Mouse (Mus musculus): ENCODE data around the gene Klk1b4. TPM values are rescaled to one million over a fixed set of nuclear protein-coding genes. Genes with fewer than 3 reads are reported as not detected.

The Klk1b4 gene
- polyA plus RNA-seq, 1 experiment from 2014 or later = 0.18 TPM

DNA sequence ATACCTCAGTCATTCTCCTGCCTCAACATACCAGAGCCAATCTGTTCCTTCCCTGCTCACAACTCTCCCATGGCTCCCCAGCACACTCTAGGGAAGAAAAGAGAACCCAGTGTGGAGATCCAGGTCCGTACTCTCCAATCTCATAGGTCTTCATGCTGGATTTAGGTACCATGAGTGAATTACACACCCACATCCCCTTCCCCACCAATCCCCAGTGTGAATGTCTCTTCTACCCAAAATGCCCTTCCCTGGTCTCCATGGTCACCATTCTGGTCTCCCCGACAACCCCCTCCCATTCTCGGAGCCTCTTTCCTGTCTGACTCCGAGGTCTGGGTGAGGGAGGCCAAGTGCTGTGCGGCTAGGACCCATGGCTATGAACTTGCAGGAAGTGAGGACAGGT, 53.9 kb downstream of the Klk1b4 start, which contains the start of gene Gm15517:
Gm15517 (plus strand) TSS at position 301 of the 400 bp plus-strand sequence.
- Histone ChIP-seq H3K9ac (ENCODE audit: low read depth, low read length) (no peak within 1 kb of the TSS), H3K27ac (no peak within 1 kb of the TSS), H3K4me2 (ENCODE audit: low read length) (no peak within 1 kb of the TSS), H3K27me3 (ENCODE audit: insufficient read depth, low read length) (no peaks in the 10 kb centered on the region; the same call in 1 of the 2 replicates), H3K4me1 (replicated peaks; ENCODE audit: insufficient read depth, low read length) (no peaks in the 10 kb centered on the region), H3K9me3 (replicated peaks; ENCODE audit: low read length) (no peaks in the 10 kb centered on the region), H3K4me3 (replicated peaks; ENCODE audit: low read depth, low read length) (no peak within 1 kb of the TSS), H3K36me3 (ENCODE audit: insufficient read depth, low read length) (no peaks in the 10 kb centered on the region)
- TF ChIP-seq CTCF (IDR thresholded peaks at IDR 0.05; ENCODE audit: low read depth) = no peak
- DNase-seq (ENCODE audit: low spot score) = no peak
- 50% methylated on average over 5 of the region's 5 CpGs for WGBS
- ATAC-seq (replicated peaks; ENCODE audit: low FRiP score, low read depth) = no peak

Other genes starting within 250 kb of the Klk1b4 start
- gene Klk1b1, start 240.7 kb upstream of the Klk1b4 start, polyA plus RNA-seq (2015; fragmentation: Nextera tagmentation; extraction: Ambion mirVana) = not detected in 2 replicates
- 0.39 and 0.47 TPM in 2 replicates for gene Klk1b9, start 231.4 kb upstream of the Klk1b4 start, polyA plus RNA-seq (2015; fragmentation: Nextera tagmentation; extraction: Ambion mirVana)
- gene Klk1b11, start 211.6 kb upstream of the Klk1b4 start, polyA plus RNA-seq (2015; fragmentation: Nextera tagmentation; extraction: Ambion mirVana) = 0.22 TPM in 2 replicates
- gene Klk1b26, start 195.3 kb upstream of the Klk1b4 start, polyA plus RNA-seq (2015; fragmentation: Nextera tagmentation; extraction: Ambion mirVana) = not detected in 2 replicates
- 0.22 TPM in 1 of 2 replicates, not detected in the other for gene Klk1b27, start 155.1 kb upstream of the Klk1b4 start, polyA plus RNA-seq (2015; fragmentation: Nextera tagmentation; extraction: Ambion mirVana)
- not detected in 2 replicates for gene Klk1b21, start 105.1 kb upstream of the Klk1b4 start, polyA plus RNA-seq (2015; fragmentation: Nextera tagmentation; extraction: Ambion mirVana)
- 0.18 TPM in 1 of 2 replicates, not detected in the other for gene Klk1b22, start 94.8 kb upstream of the Klk1b4 start, polyA plus RNA-seq (2015; fragmentation: Nextera tagmentation; extraction: Ambion mirVana)
- not detected in 2 replicates for gene Klk1b16, start 70.7 kb upstream of the Klk1b4 start, polyA plus RNA-seq (2015; fragmentation: Nextera tagmentation; extraction: Ambion mirVana)
- 0.17 and 0.74 TPM in 2 replicates for gene Klk1b24, start 19.2 kb upstream of the Klk1b4 start, polyA plus RNA-seq (2015; fragmentation: Nextera tagmentation; extraction: Ambion mirVana)
- gene Klk1b3, start 9.2 kb upstream of the Klk1b4 start, polyA plus RNA-seq (2015; fragmentation: Nextera tagmentation; extraction: Ambion mirVana) = 0.36 and 0.47 TPM in 2 replicates
- 0.33 and 0.71 TPM in 2 replicates for gene Klk1b5, start 8.5 kb downstream of the Klk1b4 start, polyA plus RNA-seq (2015; fragmentation: Nextera tagmentation; extraction: Ambion mirVana)
- gene Klk1, start 17.9 kb downstream of the Klk1b4 start, polyA plus RNA-seq (2015; fragmentation: Nextera tagmentation; extraction: Ambion mirVana) = 83.3 and 125 TPM in 2 replicates
- not detected in 2 replicates for gene Gm36864, start 28.7 kb downstream of the Klk1b4 start, polyA plus RNA-seq (2015; fragmentation: Nextera tagmentation; extraction: Ambion mirVana)
- gene 1700028J19Rik, start 39.3 kb downstream of the Klk1b4 start, polyA plus RNA-seq (2015; fragmentation: Nextera tagmentation; extraction: Ambion mirVana) = 5.7 and 6.0 TPM in 2 replicates
- 125 and 133 TPM in 2 replicates for gene 2410002F23Rik, start 39.3 kb downstream of the Klk1b4 start, polyA plus RNA-seq (2015; fragmentation: Nextera tagmentation; extraction: Ambion mirVana)
- gene Acp4, start 49.9 kb downstream of the Klk1b4 start, polyA plus RNA-seq (2015; fragmentation: Nextera tagmentation; extraction: Ambion mirVana) = not detected in 2 replicates
- gene Gm15517, start 54.0 kb downstream of the Klk1b4 start, polyA plus RNA-seq (2015; fragmentation: Nextera tagmentation; extraction: Ambion mirVana) = not detected in 2 replicates
- 5.1 and 6.0 TPM in 2 replicates for gene Clec11a, start 99.5 kb downstream of the Klk1b4 start, polyA plus RNA-seq (2015; fragmentation: Nextera tagmentation; extraction: Ambion mirVana)
- gene Shank1, start 102.8 kb downstream of the Klk1b4 start, polyA plus RNA-seq (2015; fragmentation: Nextera tagmentation; extraction: Ambion mirVana) = 0.68 and 1.1 TPM in 2 replicates
- gene Syt3, start 176.7 kb downstream of the Klk1b4 start, polyA plus RNA-seq (2015; fragmentation: Nextera tagmentation; extraction: Ambion mirVana) = 3.3 and 3.5 TPM in 2 replicates
- 1.3 and 1.4 TPM in 2 replicates for gene 1700008O03Rik, start 178.4 kb downstream of the Klk1b4 start, polyA plus RNA-seq (2015; fragmentation: Nextera tagmentation; extraction: Ambion mirVana)
- 0.26 and 0.42 TPM in 2 replicates for gene Lrrc4b, start 221.6 kb downstream of the Klk1b4 start, polyA plus RNA-seq (2015; fragmentation: Nextera tagmentation; extraction: Ambion mirVana)